Mouse (Mus musculus) stomach, postnatal 0 days (tissue): ENCODE data around the gene Cfap65. TPM values are rescaled to one million over a fixed set of nuclear protein-coding genes. Genes with fewer than 3 reads are reported as not detected.

Experiments used
- ATAC-seq: fragments of 200-750 bp; cut with Nextera tagmentation; 2 replicates; pipeline ENCODE4 v1.8.0; 2017; ENCODE audit not compliant: low FRiP score, low TSS enrichment
- DNase-seq: peaks from one replicate; pipeline ENCODE4 v3.0.0-alpha.2; 2016; ENCODE audit warnings: low spot score
- H3K27ac ChIP-seq: fragments of 300-500 bp; sonication (generic); replicated peaks from 2 replicates; pipeline ENCODE4 v1.5.1; 2014; ENCODE audit warnings: mild to moderate bottlenecking, control low read depth
- H3K27me3 ChIP-seq: fragments of 300-500 bp; sonication (generic); 2 replicates; pipeline ENCODE4 v1.6.1; 2014; ENCODE audit warnings: low read length; ENCODE audit not compliant: control insufficient read depth, insufficient read depth
- H3K36me3 ChIP-seq: fragments of 300-500 bp; sonication (generic); 2 replicates; pipeline ENCODE4 v1.6.1; 2014; ENCODE audit warnings: low read length, mixed read lengths; ENCODE audit not compliant: control insufficient read depth, insufficient read depth
- H3K4me1 ChIP-seq: fragments of 300-500 bp; sonication (generic); replicated peaks from 2 replicates; pipeline ENCODE4 v1.6.1; 2014; ENCODE audit warnings: antibody characterized with exemption; ENCODE audit not compliant: control insufficient read depth, insufficient read depth
- H3K4me2 ChIP-seq: fragments of 300-500 bp; sonication (generic); replicated peaks from 2 replicates; pipeline ENCODE4 v1.6.1; 2014; ENCODE audit warnings: low read depth, mild to moderate bottlenecking, control low read depth, moderate library complexity
- H3K4me3 ChIP-seq: fragments of 300-500 bp; sonication (generic); 2 replicates; pipeline ENCODE4 v1.5.1; 2014; ENCODE audit warnings: low read depth, low read length, control low read depth
- H3K9ac ChIP-seq: fragments of 300-500 bp; sonication (generic); 2 replicates; pipeline ENCODE4 v1.6.1; 2014; ENCODE audit warnings: mild to moderate bottlenecking, low read length, control low read depth, mixed read lengths
- H3K9me3 ChIP-seq: fragments of 300-500 bp; sonication (generic); 2 replicates; pipeline ENCODE4 v1.6.1; 2016; ENCODE audit warnings: low read length; ENCODE audit not compliant: control insufficient read depth
- CTCF ChIP-seq: IDR thresholded peaks from 2 replicates; pipeline ENCODE4 v1.5.1; 2016; ENCODE audit warnings: antibody characterized with exemption, low read depth, mild to moderate bottlenecking, moderate library complexity
- EP300 ChIP-seq: optimal IDR thresholded peaks from 2 replicates; pipeline ENCODE3; 2016; ENCODE audit warnings: antibody characterized with exemption
- WGBS: fragments of 180-500 bp; shearing (Covaris S2); extraction: QIAGEN DNeasy Blood & Tissue Kit; methylation state at CpG from one replicate; pipeline ENCODE4 v1.1.7; 2014; 5-methylcytosine and 5-hydroxymethylcytosine counted together
- polyA plus RNA-seq: library from polyadenylated mRNA; unstranded; fragments of >200 nt; fragmentation: Nextera tagmentation; extraction: Ambion mirVana; gene quantifications from 2 replicates; pipeline ENCODE4 v1.2.1, GENCODE M21; 2015

The Cfap65 gene
- 0.04 TPM in 1 of 2 replicates, not detected in the other for polyA plus RNA-seq

DNA sequence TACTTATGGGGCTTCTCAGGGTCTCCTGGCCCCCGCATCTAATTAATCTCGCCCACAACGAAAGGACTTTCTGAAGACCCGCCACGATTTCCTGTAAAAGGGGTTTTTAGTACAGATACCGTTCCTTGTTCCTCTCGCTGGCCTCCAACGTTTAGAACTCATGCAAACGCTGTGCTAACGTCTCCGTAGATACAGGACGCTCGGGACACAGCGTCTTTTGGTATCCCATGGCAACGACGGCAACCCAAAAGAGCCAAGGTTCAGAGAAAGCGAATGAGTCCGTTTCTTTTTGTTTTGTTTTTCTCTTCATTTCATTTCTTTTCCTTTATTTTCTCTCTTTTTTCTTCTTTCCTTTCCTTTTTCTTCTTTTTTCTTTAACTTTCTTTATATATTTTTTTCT lies at the start of gene Cfap65:
Cfap65 (minus strand) TSS at position 198 of the 400 bp plus-strand sequence.
- no peaks in the 10 kb centered on the region for H3K36me3 ChIP-seq
- no peaks in the 10 kb centered on the region for H3K4me1 ChIP-seq
- TF ChIP-seq CTCF (no peak), EP300 (no peak)
- DNase-seq = peak; percentile 70
- ATAC-seq = no peak
- no peaks in the 10 kb centered on the region for H3K9me3 ChIP-seq
- H3K9ac ChIP-seq = no peak within 1 kb of the TSS
- 0 out of 2 replicates have a peak within 1 kb of the TSS, but pooled peaks have one; percentile 10 for H3K4me3 ChIP-seq
- H3K4me2 ChIP-seq = 0 out of 2 replicates have a peak within 1 kb of the TSS, but pooled peaks have one; percentile 32
- WGBS = 2% methylated on average over 18 of the region's 18 CpGs
- H3K27me3 ChIP-seq = no peaks in the 10 kb centered on the region
- no peak within 1 kb of the TSS for H3K27ac ChIP-seq

DNA sequence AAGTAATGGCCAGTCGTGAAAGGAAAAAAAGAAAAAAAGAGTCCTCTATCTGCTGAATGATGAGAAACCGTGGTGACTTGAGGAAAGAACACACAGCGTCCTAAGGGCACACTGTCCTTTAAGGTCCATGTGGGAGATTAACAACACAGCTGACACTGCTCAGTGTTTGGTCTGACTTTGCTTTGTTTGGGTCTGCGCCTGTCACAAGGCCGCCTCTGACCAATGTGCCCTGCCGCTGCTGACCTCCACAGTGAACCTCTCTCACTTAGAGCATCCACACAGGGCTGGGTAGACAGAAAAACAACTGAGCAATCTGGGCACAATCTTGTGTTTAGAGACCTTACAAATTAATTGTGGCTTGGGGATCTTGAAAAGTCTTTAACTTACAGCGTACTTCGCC lies 41.6 kb upstream of the Cfap65 start:
- H3K4me2 ChIP-seq = no peak overlapping the region
- no peaks in the 10 kb centered on the region for H3K27me3 ChIP-seq
- H3K4me1 ChIP-seq = no peaks in the 10 kb centered on the region; the same call in 1 of the 2 replicates
- no peak for ATAC-seq
- H3K9ac ChIP-seq = no peak overlapping the region
- no peaks in the 10 kb centered on the region for H3K36me3 ChIP-seq
- no peak for DNase-seq
- H3K4me3 ChIP-seq = no peak overlapping the region
- H3K27ac ChIP-seq = no peak overlapping the region
- WGBS = 66% methylated on average over 8 of the region's 8 CpGs
- no peaks in the 10 kb centered on the region for H3K9me3 ChIP-seq
- no peak for TF ChIP-seq CTCF
- no peak for TF ChIP-seq EP300

DNA sequence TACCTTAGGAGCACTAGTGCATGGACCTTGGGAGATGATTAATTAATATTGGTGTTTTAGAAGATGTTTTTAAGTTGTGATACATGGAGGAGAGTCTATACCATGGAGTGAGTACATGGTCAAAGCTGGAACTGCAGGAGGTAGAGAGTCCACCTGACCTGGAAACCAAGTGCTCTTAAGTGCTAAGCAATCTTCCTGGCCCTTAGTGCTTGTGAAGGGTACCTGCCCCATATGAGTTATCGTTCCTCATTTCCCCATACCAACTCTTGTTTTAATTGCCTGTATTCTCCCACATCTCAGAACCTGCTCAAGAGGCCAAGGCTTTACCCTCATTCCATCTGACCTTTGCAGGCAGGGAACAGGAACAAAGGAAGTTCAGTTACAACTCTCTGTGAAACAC lies 40.5 kb upstream of the Cfap65 start:
- Histone ChIP-seq H3K4me2 (no peak overlapping the region), H3K4me1 (no peaks in the 10 kb centered on the region; the same call in 1 of the 2 replicates), H3K36me3 (no peaks in the 10 kb centered on the region), H3K27ac (no peak overlapping the region), H3K27me3 (no peaks in the 10 kb centered on the region), H3K4me3 (no peak overlapping the region), H3K9me3 (no peaks in the 10 kb centered on the region), H3K9ac (no peak overlapping the region)
- DNase-seq = no peak
- ATAC-seq = no peak
- 96% methylated on average over 1 of the region's 1 CpGs for WGBS
- TF ChIP-seq CTCF (no peak), EP300 (no peak)

DNA sequence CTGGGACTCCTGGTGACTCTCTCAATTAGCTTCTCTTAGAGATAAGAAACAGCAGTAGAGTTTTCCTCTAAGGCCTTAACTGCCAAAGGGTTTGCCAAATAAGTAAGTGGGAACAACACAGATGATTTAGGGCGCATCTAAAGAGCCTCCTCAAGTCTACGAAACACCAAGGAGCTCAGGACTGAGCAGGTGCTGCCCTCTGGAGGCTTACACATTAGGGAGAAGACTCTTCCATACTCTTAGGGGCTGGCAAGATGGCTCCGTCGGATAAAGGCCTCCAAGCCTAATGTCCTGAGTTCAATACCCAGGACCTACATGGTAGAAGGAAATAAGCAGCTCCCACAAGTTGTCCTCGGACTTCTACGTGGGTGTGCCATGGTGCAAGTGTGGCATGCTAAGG lies 38.2 kb upstream of the Cfap65 start:
- Histone ChIP-seq H3K4me2 (no peak overlapping the region), H3K27ac (no peak overlapping the region), H3K9me3 (no peaks in the 10 kb centered on the region), H3K27me3 (no peaks in the 10 kb centered on the region), H3K4me1 (no peaks in the 10 kb centered on the region; the same call in 1 of the 2 replicates), H3K36me3 (no peaks in the 10 kb centered on the region), H3K9ac (no peak overlapping the region), H3K4me3 (no peak overlapping the region)
- WGBS = 81% methylated on average over 6 of the region's 6 CpGs
- TF ChIP-seq CTCF (peak; percentile 62), EP300 (no peak)
- DNase-seq (peak; percentile 36), ATAC-seq (no peak)

DNA sequence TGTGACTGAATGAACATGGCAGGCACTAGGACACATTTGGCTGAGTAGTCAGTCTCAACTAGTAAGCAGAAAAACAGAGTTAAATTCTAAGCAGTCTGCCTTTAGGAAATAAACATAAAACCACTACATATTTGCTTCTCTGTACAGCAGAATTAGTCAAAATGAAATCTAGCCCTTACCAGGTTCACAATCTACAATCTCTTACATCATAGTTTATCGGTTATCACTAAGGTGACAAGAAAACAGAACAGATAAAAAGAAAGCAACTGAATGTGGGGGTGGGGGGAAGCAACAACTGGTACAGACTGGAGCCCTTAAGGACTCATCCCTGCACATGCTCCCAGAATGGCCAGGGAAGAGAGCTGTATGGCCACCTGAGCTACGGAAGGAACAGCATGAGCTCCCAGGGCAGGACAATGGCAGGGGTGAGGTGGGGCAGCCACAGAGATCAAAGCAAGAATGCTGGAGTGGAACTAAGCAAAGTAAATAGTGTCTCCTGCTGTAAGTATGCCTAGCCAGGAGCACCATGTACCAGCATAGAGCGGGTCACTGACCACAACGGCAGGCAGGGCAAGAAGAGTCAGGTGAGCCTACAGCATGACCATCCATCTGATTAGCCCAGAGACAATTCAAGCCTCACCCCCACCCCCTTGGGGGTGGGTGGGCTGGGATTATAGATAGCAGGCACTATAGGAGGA lies 36.1 kb upstream of the Cfap65 start:
- no peak overlapping the region for H3K4me3 ChIP-seq
- no peaks in the 10 kb centered on the region for H3K9me3 ChIP-seq
- DNase-seq (peak; percentile 68), ATAC-seq (peak; percentile 78)
- no peaks in the 10 kb centered on the region; the same call in 1 of the 2 replicates for H3K4me1 ChIP-seq
- WGBS = 48% methylated on average over 4 of the region's 4 CpGs
- no peaks in the 10 kb centered on the region for H3K27me3 ChIP-seq
- no peaks in the 10 kb centered on the region for H3K36me3 ChIP-seq
- H3K4me2 ChIP-seq = no peak overlapping the region
- TF ChIP-seq CTCF (no peak), EP300 (no peak)
- no peak overlapping the region for H3K27ac ChIP-seq
- H3K9ac ChIP-seq = no peak overlapping the region

DNA sequence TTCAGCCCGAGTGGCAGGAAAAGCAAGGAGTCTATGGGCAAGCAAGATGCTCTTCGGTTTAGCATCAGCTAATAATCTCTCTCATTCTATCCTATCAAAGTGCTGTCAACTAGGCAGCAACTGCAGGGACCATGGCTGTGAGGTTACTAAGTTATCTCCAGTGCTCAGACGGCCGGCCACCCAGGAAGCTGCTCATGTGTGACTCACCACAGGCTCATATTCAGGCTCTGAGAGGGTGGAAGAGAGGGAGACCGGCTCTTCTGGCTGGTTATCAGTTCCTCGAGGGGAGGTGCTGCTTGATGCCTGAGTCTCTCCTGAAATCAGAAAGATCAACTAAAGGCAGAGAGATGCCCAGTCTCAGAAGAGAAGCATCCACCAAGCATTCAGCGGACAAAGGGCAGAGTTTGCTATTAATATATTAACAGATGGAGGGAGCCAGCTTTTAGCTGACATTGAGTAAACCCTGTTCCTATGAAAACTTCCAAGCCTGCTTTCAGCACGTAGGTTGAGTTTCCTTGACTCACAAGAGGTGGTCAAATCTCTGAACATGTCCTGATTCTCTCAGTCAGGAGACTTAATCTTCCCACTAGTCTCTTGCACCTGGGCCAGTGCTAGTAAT lies 32.7 kb upstream of the Cfap65 start:
- Histone ChIP-seq H3K4me3 (no peak overlapping the region), H3K4me1 (no peaks in the 10 kb centered on the region; the same call in 1 of the 2 replicates), H3K9ac (no peak overlapping the region), H3K27ac (no peak overlapping the region), H3K36me3 (no peaks in the 10 kb centered on the region), H3K27me3 (no peaks in the 10 kb centered on the region), H3K9me3 (no peaks in the 10 kb centered on the region), H3K4me2 (no peak overlapping the region)
- ATAC-seq (peak; percentile 58), DNase-seq (peak; percentile 58)
- no peak for TF ChIP-seq CTCF
- TF ChIP-seq EP300 = no peak
- 33% methylated on average over 8 of the region's 8 CpGs for WGBS
